Mouse (Mus musculus) forelimb bud, embryonic 11.5 days (tissue): ENCODE data around the gene Rdh8.

Source experiments
- DNase-seq: peaks from one replicate; pipeline ENCODE4 v3.0.0-alpha.2; 2012; ENCODE audit warnings: low read depth, low spot score

Rdh8 gene

DNA sequence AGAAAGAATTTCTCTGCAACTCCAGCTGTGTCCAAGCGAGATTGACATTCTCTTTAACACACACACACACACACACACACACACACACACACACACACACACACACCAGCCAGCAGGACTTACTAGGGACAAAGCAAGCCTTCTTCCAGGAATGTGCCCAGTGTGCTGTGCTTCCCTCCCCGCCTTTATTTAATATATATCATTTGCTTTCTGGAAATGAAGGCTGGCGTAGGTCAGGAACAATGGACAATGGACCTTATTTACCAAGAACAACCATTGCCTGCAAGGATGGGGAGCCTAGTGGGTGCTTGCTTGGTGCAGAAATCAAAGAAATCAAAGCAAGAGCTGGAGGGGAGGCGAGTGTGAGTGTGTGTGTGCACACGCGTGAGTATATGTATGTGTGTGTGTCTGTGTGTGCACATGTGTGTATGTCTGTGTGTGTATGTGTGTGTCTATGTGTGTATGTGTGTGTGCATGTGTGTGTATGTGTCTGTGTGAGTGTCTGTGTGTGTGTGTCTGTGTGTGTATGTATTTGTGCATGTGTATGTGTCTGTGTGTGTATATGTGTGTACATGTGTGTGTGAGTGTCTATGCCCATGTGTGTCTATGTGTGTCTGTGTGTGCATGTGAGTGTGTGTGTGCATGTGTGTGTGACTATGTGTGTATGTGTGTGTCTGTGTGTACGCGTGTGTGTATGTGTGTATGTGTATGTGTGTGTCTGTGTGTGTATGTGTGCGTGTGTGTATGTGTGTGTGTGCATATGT, 19.1 kb downstream of the Rdh8 start:
- DNase-seq = peak; percentile 26

DNA sequence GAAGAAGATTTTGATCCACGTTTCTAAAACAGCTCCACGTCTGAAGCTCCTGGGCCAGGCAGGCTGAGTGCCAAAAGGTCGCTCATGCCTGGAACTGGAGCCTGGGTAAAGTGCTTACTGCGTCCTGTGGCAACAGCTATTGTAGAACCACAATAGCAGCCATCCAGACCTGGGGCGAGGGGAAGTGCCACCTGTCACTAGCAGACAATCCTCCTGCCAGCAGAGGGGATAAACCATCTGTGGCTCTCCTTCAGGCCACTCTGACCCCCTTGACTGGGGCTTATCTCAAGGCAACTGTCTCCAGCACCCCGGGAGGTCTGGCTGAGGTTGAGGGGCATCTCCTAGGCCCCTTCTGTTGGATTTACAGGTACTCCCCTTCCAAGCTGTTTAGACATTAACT, 20.6 kb downstream of the Rdh8 start:
- no peak for DNase-seq

DNA sequence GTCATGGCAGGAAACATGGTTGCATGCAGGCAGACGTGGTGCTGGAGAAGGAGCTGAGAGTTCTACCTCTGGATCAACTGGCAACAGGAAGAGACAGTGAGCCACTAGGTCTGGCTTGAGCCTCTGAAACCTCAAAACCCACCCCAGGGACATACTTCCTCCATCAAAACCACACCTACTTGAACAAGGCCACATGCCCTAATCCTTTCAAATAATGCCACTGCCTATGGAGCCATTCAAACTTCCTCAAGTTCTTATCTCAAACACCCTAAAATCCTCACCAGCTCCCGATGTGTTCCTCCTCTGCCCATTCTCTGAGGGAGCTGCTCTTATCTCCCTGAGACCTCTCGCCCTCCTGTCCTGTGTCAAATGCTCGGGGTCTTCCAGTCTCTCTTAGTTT, 23.9 kb downstream of the Rdh8 start:
- no peak for DNase-seq

DNA sequence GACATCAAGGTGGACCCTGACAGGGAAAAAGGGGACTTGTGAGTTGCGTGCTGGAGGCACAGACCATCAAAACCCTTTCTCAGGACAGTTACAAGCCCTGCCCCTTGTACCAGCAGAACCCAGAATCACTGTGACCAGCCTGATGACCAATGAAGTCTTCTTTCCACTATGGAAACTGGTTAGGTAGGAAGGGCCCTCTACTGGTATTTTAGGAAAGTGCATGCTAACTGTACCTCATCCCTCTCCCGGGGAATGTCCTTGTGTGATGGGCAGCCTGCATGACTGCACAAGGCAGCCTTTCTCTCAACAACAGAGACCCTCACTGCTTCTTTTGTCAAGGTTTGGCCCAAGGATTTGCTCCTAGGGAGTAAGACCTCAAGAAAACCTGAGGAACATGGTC, 24.4 kb downstream of the Rdh8 start:
- peak; percentile 20 for DNase-seq

DNA sequence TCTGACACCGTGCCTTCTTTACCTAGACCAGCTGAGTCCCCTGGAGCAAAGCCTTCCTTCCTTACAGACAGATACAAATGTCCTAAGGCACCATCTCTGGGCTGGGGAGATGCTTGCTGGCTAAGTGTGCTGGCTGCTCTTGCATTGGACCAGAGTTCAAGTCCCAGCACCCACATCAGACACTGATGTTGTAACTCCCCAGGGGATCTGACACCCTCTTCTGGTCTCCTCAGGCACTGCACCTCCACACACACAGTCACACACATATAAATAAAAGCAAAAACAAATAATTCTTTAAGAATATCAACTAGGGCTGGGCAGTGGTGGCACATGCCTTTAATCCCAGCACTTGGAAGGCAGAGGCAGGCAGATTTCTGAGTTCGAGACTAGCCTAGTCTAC, 31.9 kb downstream of the Rdh8 start:
- no peak for DNase-seq

DNA sequence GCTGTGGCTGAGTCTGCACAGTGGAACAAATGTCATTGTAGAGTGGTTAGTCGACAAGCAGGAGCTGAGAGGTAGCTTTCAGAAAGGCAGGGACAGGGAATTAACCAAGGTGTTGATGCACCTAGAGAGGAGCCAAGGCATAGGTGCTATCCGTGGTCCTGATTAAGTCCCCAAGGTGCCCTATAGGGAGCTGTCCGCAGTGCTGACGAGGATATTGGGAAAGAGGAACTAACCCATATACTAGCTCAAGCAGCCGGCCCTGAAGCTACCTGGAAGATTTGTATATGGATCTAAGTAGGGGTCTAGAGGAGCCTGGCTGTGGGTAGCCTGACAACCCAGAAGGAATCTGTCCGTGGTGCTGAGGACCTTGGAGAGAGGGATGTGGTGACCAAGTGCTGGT, 38.8 kb downstream of the Rdh8 start:
- peak; percentile 86 for DNase-seq

DNA sequence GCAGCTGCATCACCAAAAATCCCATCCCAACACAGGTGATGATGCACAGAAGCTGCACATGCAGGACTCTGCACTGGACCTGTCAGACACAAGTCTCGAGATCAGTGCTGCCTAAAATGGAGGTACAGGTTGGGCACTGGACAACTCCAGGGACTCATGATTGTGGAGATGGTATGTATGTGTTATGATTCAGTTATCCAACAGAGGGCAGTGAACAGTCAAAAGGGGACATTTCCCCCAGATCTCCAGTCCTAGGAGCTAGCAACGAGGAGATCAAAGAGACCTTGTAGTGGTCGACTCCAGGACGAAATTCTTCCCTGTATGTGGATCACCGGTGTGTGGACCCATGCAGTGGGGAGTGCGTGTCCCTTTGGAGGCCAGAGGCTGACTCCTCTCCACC, 41.6 kb downstream of the Rdh8 start:
- no peak for DNase-seq

DNA sequence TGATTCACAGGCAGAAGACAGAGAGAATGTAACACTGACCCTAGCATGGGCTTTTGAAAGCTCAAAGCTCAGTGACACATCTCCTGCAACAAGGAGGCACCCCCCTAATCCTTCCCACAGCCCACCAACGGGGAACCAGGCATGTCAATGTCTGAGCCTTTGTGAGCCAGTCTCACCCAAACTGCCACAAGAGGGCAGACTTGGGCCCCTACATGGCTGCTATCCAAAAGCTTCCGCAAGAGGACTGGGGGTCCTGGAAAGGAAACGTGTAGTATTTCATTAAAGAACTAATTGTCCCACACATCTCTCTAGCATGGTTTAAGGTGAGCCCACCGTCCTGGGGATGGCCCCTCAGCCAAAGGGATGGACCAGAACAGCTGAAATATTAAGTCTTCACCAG, 43.5 kb downstream of the Rdh8 start:
- DNase-seq = no peak

DNA sequence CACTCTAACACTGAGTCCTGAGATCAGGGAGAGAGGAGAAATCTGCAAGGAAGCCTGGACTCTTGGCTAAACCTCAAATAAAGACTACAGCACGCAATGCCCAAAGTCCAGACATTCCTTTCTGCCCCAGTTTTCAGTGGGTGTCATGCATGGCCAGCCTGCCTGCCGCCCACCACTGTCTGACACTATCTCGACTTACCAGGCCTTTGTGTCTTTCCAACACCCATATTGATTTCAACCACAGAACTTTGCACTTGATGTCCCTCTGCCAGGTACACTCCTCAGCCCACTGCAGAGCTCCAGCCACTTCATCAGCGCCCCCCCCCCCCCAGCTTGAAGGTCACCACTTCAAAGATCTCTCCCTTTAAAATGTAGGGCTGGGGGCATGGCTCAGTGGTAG, 43.9 kb downstream of the Rdh8 start:
- DNase-seq = no peak

DNA sequence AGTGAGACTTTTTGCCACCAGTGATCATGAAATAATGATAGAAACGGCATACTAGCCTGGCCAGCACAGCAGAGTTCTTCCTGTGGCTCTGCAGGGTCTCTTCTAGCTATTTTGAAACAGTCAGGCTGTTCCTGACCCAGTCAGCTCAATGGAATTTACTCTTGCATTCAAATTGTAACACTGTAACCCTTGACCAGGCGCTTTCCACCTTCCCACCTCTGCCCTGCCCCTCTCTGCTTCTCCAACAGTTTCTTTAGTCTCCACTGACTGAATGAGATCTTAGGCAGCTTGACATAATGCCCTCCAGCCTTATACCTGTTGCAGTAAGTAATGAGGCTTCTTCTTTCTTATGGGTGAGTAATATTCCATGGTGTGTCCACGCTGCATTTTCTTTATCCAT, 48.6 kb downstream of the Rdh8 start:
- DNase-seq = no peak

DNA sequence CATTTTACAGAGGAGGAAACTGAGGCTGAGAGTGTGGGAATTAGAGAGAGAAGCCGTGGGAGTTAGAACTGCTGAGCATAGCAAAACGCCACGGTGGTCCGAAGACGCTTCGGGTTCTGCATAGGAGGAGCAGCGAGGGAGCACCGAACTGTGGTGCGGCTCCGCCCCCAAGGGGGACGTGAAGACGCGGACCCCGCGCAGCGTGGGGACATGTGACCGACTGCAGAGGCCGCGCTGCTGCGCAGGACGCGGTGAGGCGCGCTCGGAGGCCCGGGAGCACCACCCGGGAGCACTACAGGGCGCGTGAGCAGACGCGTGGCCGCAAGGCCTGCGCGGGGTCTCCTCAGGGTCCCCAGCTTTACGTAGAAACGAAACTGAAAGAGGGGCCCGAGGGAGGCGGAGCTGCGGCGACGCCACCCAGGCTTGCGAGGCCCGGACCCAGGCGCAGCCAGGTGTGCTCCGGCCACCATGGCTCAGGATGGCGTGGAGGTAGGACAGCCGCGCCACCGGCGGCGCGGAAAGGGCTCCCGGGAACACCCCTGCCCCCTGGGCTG, 50.2 kb downstream of the Rdh8 start, which contains the start of gene A230050P20Rik:
A230050P20Rik (plus strand) TSS at position 195 of the 554 bp plus-strand sequence.
- DNase-seq = no peak

DNA sequence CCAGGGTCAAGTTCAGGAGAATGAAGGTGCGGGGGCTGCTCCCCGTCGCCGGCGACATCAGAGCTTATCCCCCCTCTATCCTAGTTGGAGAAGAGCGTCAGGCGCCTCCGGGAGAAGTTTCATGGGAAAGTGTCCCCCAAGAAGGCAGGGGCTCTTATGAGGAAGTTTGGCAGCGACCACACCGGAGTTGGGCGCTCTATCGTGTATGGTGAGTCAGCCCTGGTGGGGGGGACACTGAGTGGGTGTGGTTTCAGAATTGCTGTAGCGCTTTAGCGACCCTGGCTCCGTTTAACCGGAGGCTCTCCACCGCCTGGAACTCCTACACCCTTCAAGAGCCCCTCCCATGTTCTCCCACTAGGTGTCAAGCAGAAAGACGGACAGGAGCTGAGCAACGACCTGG, 50.9 kb downstream of the Rdh8 start:
- no peak for DNase-seq

DNA sequence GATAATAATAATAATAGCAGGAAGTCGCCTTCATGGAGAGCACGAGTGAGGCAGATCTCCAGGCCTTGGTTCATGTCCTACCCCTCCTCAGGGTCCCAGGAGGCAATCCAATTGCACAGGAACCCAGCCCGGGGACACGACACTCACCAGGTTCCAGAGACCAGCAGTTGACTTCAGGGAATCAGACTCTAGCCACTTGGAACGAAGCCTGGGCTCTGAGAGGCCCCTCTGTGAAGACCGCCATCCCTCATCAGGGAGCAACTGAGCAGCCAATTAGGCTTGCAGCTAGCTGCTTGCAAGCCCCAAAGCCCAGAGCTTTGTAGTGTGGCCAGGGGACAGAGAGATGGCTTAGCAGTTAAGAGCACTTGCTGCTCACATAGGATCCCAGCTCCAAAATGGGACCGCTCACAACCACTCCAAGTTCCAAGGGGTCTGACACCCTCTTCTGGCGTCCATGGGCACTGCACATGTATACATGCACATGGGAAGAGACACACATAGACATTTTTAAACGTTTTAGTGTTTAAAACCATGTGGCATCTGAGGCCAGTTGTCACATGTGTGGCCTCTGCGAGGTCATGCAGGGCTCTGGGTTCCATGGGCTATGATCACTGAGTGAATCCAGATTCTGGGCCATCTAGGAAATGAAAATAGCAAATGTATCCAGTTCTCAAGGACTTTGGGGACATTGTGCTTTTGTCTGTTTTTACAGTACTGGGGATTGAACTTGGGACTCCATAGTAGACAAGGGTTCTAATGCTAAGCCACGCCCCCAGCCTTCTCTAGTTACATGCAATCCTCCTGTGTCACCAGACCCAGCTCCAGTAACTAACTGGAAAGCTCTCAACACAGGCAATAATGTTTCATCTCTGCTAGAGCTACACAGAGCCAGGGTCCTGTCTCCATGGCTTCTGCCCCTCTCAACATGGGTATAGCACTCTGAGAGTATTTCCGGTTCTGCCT, 52.2 kb downstream of the Rdh8 start:
- no peak for DNase-seq

DNA sequence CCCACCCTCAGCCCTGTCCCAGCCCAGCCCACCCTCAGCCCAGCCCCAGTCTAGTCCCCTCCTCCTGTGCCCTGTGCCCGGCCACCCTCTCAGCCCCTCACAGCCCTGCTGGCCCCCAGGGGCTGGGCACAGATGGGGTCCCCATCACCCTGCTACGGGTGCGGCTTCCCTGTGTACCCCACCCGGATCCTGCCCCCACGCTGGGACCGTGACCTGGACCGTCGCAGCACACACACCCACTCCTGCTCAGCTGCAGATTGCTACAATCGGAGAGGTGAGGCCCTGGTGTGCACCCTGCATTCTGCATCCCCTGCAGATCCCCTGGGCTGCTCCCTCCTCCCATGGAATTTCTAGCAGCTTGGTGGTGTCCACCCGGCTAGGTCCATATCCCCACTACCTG, 54.7 kb downstream of the Rdh8 start:
- DNase-seq = no peak

DNA sequence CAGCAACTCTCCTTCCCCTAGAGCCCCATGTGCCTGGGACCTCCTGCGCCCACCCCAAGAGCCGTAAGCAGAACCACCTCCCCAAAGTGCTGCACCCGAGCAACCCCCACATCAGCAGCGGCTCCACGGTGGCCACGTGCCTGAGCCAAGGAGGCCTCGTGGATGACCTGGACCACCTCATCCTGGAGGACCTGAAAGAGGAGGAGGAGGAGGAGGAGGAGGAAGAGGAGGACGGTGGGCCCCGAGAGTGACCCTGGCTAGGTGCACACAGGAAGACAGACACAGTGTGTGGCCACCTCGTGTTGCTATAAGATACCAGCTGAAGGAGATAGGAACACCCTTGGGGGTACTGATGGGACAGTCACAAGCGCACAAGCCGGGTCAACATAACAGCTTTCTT, 55.2 kb downstream of the Rdh8 start:
- no peak for DNase-seq

DNA sequence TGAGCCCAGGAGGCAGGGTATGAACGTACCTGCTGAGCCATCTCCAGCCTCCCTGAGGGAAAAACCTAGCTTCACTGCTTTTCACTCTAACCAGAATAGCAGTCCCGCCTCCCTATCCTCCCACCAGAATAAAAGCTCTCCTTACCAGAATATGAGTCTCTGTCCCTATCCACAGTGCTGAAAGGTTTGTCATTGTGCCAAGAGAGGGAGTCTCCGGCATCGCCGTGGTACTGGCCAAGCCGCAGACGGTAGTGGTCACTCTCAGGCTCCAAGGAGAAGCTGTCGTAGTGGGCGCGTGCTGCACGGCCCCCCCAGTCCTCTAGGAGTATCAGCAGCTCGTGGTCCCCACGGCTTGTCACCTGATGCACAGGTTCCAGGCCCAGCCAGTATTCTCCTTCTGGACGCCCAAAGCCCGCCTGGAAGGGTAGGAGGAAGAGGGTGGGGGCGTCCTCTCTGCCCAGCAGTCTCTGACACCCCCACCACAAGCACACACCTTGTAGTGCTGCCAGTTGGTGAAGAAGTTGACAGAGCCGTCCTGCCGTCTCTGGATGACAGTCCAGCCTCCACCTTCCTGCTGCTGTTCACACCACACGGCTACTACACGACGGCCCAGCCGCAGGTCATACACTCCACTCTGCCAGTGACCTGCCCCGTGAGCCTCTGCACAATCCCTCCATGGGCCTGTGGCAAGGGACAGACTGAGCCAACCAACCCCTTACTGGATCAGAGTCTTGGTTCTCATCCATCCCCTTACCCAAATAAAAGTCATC, 56.9 kb downstream of the Rdh8 start:
- no peak for DNase-seq
